Mouse (Mus musculus) thymus, postnatal 14 days (tissue): ENCODE data around the gene Tprn.
"Not testable (repeated sequence)": the region's sequence is repeated elsewhere in the genome, so short reads cannot be mapped to it uniquely, and the experiment has no call there.

Experiments used
- DNase-seq: peaks from one replicate; pipeline ENCODE4 v3.0.0; 2021

Tprn gene

GRCm38 (mm10) chr2:25237522-25237921, 24.9 kb upstream of the Tprn start:
- DNase-seq: no peak

GRCm38 (mm10) chr2:25238106-25238505, 24.3 kb upstream of the Tprn start:
- no peak for DNase-seq

GRCm38 (mm10) chr2:25239766-25240165, 22.7 kb upstream of the Tprn start:
- DNase-seq: no peak

GRCm38 (mm10) chr2:25240310-25240709, 22.1 kb upstream of the Tprn start:
- DNase-seq: no peak

GRCm38 (mm10) chr2:25240723-25241437, 21.5 kb upstream of the Tprn start:
- DNase-seq: peak; percentile 63

- no peak for DNase-seq
Measured at GRCm38 (mm10) chr2:25241438-25241775, 21.0 kb upstream of the Tprn start.

- peak; percentile 50 for DNase-seq
Measured at GRCm38 (mm10) chr2:25242101-25242506, 20.3 kb upstream of the Tprn start, which contains the start of the genes Rnf208 and Cysrt1. Gene Rnf208, plus strand, starts transcription at chr2:25242255. Gene Cysrt1, minus strand, starts transcription at chr2:25242452.

- DNase-seq: no peak
Measured at GRCm38 (mm10) chr2:25243342-25243741, 19.1 kb upstream of the Tprn start.

GRCm38 (mm10) chr2:25244144-25244543, 18.3 kb upstream of the Tprn start:
- no peak for DNase-seq

GRCm38 (mm10) chr2:25246183-25247072, 16.0 kb upstream of the Tprn start, which contains the start of gene AL732309.1:
Gene AL732309.1, minus strand, starts transcription at chr2:25246863.
- no peak for DNase-seq

- peak; percentile 44 for DNase-seq
Measured at GRCm38 (mm10) chr2:25252331-25252730, 10.1 kb upstream of the Tprn start.

- DNase-seq: peak; percentile 88
Measured at GRCm38 (mm10) chr2:25255284-25255779, 7.1 kb upstream of the Tprn start, which contains the start of gene Tmem203. Gene Tmem203, plus strand, starts transcription at chr2:25255439.

- DNase-seq: peak; percentile 78
Measured at GRCm38 (mm10) chr2:25256443-25257109, 5.8 kb upstream of the Tprn start.

- DNase-seq: not testable (repeated sequence)
Measured at GRCm38 (mm10) chr2:25257250-25257649, 5.2 kb upstream of the Tprn start.

- DNase-seq: no peak
Measured at GRCm38 (mm10) chr2:25258887-25259286, 3.5 kb upstream of the Tprn start.

GRCm38 (mm10) chr2:25261870-25262269, 548 bp upstream of the Tprn start:
- no peak for DNase-seq

- peak; percentile 74 for DNase-seq
Measured at GRCm38 (mm10) chr2:25262795-25263622, 591 bp downstream of the Tprn start.

GRCm38 (mm10) chr2:25263623-25264285, 1.3 kb downstream of the Tprn start:
- DNase-seq: no peak

GRCm38 (mm10) chr2:25264286-25264660, 1.9 kb downstream of the Tprn start:
- DNase-seq: no peak

- no peak for DNase-seq
Measured at GRCm38 (mm10) chr2:25264851-25265250, 2.4 kb downstream of the Tprn start.

GRCm38 (mm10) chr2:25265897-25266656, 3.7 kb downstream of the Tprn start:
- no peak for DNase-seq
